Mouse (Mus musculus) spleen, adult 12 weeks (tissue): ENCODE results near the gene Zfp326.
"Not testable (repeated sequence)": the region's sequence is repeated elsewhere in the genome, so short reads cannot be mapped to it uniquely, and the experiment has no call there.

Experiments
- DNase-seq: peaks from one replicate; pipeline ENCODE4 v3.0.0; 2022; ENCODE audit warnings: low spot score

Gene Zfp326

GRCm38 (mm10) chr5:105876068-105876924 lies at the start of gene Zfp326:
Zfp326 (plus strand) TSS chr5:105876565.
- peak; percentile 77 for DNase-seq

- DNase-seq = no peak
Observed at GRCm38 (mm10) chr5:105826916-105827510, 49.4 kb upstream of the Zfp326 start.

GRCm38 (mm10) chr5:105828050-105828449 lies 48.3 kb upstream of the Zfp326 start:
- no peak for DNase-seq

- no peak for DNase-seq
Observed at GRCm38 (mm10) chr5:105829008-105829586, 47.3 kb upstream of the Zfp326 start.

- no peak for DNase-seq
Observed at GRCm38 (mm10) chr5:105832140-105832539, 44.2 kb upstream of the Zfp326 start.

- DNase-seq = no peak
Observed at GRCm38 (mm10) chr5:105833923-105834322, 42.4 kb upstream of the Zfp326 start.

GRCm38 (mm10) chr5:105836006-105836405 lies 40.4 kb upstream of the Zfp326 start:
- DNase-seq = no peak

GRCm38 (mm10) chr5:105839740-105840310 lies 36.5 kb upstream of the Zfp326 start:
- DNase-seq = no peak

GRCm38 (mm10) chr5:105844044-105844753 lies 32.2 kb upstream of the Zfp326 start:
- DNase-seq = no peak

GRCm38 (mm10) chr5:105845041-105845440 lies 31.3 kb upstream of the Zfp326 start:
- no peak for DNase-seq

GRCm38 (mm10) chr5:105847726-105848125 lies 28.6 kb upstream of the Zfp326 start:
- DNase-seq = no peak

- no peak for DNase-seq
Observed at GRCm38 (mm10) chr5:105849222-105849621, 27.1 kb upstream of the Zfp326 start.

GRCm38 (mm10) chr5:105849643-105850042 lies 26.7 kb upstream of the Zfp326 start:
- DNase-seq = no peak

GRCm38 (mm10) chr5:105853271-105853670 lies 23.1 kb upstream of the Zfp326 start:
- DNase-seq = no peak

GRCm38 (mm10) chr5:105857486-105857885 lies 18.9 kb upstream of the Zfp326 start:
- DNase-seq = no peak

- DNase-seq = no peak
Observed at GRCm38 (mm10) chr5:105858754-105859694, 17.3 kb upstream of the Zfp326 start.

- DNase-seq = no peak
Observed at GRCm38 (mm10) chr5:105859716-105860460, 16.5 kb upstream of the Zfp326 start.

- DNase-seq = no peak
Observed at GRCm38 (mm10) chr5:105860461-105860835, 15.9 kb upstream of the Zfp326 start.

- no peak for DNase-seq
Observed at GRCm38 (mm10) chr5:105861616-105862015, 14.7 kb upstream of the Zfp326 start.

GRCm38 (mm10) chr5:105865110-105865628 lies 11.2 kb upstream of the Zfp326 start:
- not testable (repeated sequence) for DNase-seq
